Mouse (Mus musculus) spleen, postnatal 36 days (tissue): ENCODE results near the gene Sox13.
A peak's percentile ranks its signal among the peaks of the same experiment; 100 is the strongest.

Experiments
- DNase-seq, 2 experiments: peaks; one replicate each; pipeline ENCODE4 v3.0.0; 2022; ENCODE audit warnings: low spot score in 2 of 2, mixed read lengths in 1 of 2

Gene Sox13

GRCm38 (mm10) chr1:133431133-133431532 lies 7.0 kb upstream of the Sox13 start:
- DNase-seq: no peak

GRCm38 (mm10) chr1:133424547-133425140 lies 467 bp upstream of the Sox13 start:
- DNase-seq: no peak

- no peak for DNase-seq
Observed at GRCm38 (mm10) chr1:133423166-133423542, 1.0 kb downstream of the Sox13 start.

- no peak for DNase-seq
Observed at GRCm38 (mm10) chr1:133422615-133423161, 1.5 kb downstream of the Sox13 start.

- DNase-seq: no peak
Observed at GRCm38 (mm10) chr1:133421975-133422570, 2.1 kb downstream of the Sox13 start.

- DNase-seq: no peak
Observed at GRCm38 (mm10) chr1:133421061-133421460, 3.1 kb downstream of the Sox13 start.

GRCm38 (mm10) chr1:133420491-133420890 lies 3.7 kb downstream of the Sox13 start:
- no peak for DNase-seq

GRCm38 (mm10) chr1:133419178-133419834 lies 4.9 kb downstream of the Sox13 start:
- DNase-seq: no peak

GRCm38 (mm10) chr1:133418164-133418800 lies 5.9 kb downstream of the Sox13 start:
- peak; percentile 82 for DNase-seq

- DNase-seq: no peak
Observed at GRCm38 (mm10) chr1:133417539-133417938, 6.6 kb downstream of the Sox13 start.

GRCm38 (mm10) chr1:133417113-133417512 lies 7.1 kb downstream of the Sox13 start:
- DNase-seq: no peak

GRCm38 (mm10) chr1:133416472-133416871 lies 7.7 kb downstream of the Sox13 start:
- no peak for DNase-seq

- DNase-seq: no peak
Observed at GRCm38 (mm10) chr1:133415505-133415904, 8.7 kb downstream of the Sox13 start.

GRCm38 (mm10) chr1:133415086-133415485 lies 9.1 kb downstream of the Sox13 start:
- no peak for DNase-seq

GRCm38 (mm10) chr1:133412941-133413340 lies 11.2 kb downstream of the Sox13 start:
- no peak for DNase-seq

- no peak for DNase-seq
Observed at GRCm38 (mm10) chr1:133411506-133412147, 12.6 kb downstream of the Sox13 start.

- DNase-seq: no peak
Observed at GRCm38 (mm10) chr1:133409786-133410185, 14.4 kb downstream of the Sox13 start.

GRCm38 (mm10) chr1:133408880-133409516 lies 15.2 kb downstream of the Sox13 start:
- no peak for DNase-seq

GRCm38 (mm10) chr1:133408321-133408720 lies 15.9 kb downstream of the Sox13 start:
- no peak for DNase-seq

GRCm38 (mm10) chr1:133407436-133407835 lies 16.7 kb downstream of the Sox13 start:
- no peak for DNase-seq

- DNase-seq: no peak
Observed at GRCm38 (mm10) chr1:133406614-133407013, 17.6 kb downstream of the Sox13 start.
